23 mouse cellular contexts compared by ENCODE assay signal in the genomic region with DNA sequence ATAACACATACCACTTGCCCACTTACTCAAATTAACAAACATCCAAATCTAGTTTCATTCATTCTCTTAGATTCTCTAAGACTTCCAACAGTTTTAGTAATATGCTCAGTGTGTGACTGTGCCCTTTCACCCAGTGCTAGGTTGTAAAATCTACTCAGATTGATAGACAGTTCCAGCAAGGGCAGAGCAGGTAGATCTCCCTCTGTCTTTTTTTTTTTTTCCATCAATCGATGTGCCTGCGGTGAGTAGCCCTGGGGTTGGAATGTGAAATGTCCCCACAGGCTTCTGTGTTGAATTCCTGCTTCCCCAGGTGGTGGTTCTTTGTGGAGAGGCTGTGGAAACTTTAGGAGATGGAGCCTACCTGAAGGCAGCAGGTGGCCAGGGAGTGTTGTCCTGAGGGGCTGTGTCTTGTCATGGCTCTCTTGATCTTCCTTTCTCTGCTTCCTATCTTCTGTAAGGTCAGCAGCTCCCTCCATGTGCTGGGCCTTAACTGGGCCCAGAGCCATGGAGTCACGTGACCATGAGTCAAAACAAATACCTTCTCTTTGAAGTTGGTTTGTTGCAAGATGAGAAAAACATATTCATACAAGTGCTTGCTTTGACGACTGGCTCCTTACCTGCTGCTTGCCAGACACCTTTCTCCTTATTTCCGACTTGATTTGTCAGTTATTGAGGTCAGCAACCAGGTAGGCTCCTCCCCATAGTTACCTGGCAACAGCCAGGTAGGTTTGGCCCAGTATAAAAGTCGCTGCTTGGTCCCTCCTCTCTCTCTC.
DNase-seq lines count a peak whose midpoint lies in the region; ATAC-seq and TF ChIP-seq lines count a peak whose summit lies in the region.
"Had no signal": no experiment of that assay in that cellular context is flagged by ENCODE, and none has a peak within 500 bp of the region (broad histone marks: within the 10 kb centered on the region; RNA-seq: fewer than 3 reads in every experiment).

No protein-coding gene starts in this region.

- no peak for TF ChIP-seq CTCF in intestine, postnatal 0 days (IDR thresholded peaks at IDR 0.05; ENCODE audit: low read depth)

- no peaks in the 10 kb centered on the region for H3K4me1 ChIP-seq in intestine, embryonic 16.5 days (ENCODE audit: control insufficient read depth, insufficient read depth, low read length)
- H3K4me1 ChIP-seq in intestine, postnatal 0 days (replicated peaks; ENCODE audit: control insufficient read depth, insufficient read depth, low read length), result 0 out of 2 replicates have a peak, but pooled peaks cover 2% of the 10 kb centered on the region
- H3K4me1 ChIP-seq in hindbrain, embryonic 12.5 days, result no peaks in the 10 kb centered on the region
- H3K4me1 ChIP-seq: intestine, embryonic 15.5 days; megakaryocyte, embryonic 14.5 days; midbrain, embryonic 13.5 days; neural tube, embryonic 13.5 days; stomach, embryonic 15.5 days had no signal

- no peaks in the 10 kb centered on the region for H3K36me3 ChIP-seq in intestine, embryonic 16.5 days (ENCODE audit: control insufficient read depth, insufficient read depth, low read length)
- H3K36me3 ChIP-seq in intestine, postnatal 0 days (ENCODE audit: control insufficient read depth, insufficient read depth), result no peaks in the 10 kb centered on the region
- no peaks in the 10 kb centered on the region for H3K36me3 ChIP-seq in hindbrain, embryonic 12.5 days
- H3K36me3 ChIP-seq: intestine, embryonic 15.5 days; midbrain, embryonic 13.5 days; neural tube, embryonic 13.5 days; stomach, embryonic 15.5 days had no signal

- no peaks in the 10 kb centered on the region for H3K9me3 ChIP-seq in intestine, embryonic 16.5 days (ENCODE audit: control insufficient read depth, low read length)
- H3K9me3 ChIP-seq in intestine, postnatal 0 days (ENCODE audit: control insufficient read depth), result no peaks in the 10 kb centered on the region
- H3K9me3 ChIP-seq in hindbrain, embryonic 12.5 days (replicated peaks), result no peaks in the 10 kb centered on the region
- H3K9me3 ChIP-seq: intestine, embryonic 15.5 days; megakaryocyte, embryonic 14.5 days; midbrain, embryonic 13.5 days; neural tube, embryonic 13.5 days; stomach, embryonic 15.5 days had no signal

- peak; percentile 74 for ATAC-seq in intestine, embryonic 16.5 days
- ATAC-seq in intestine, postnatal 0 days, result no peak; the same call in 1 of the 2 replicates
- ATAC-seq in hindbrain, embryonic 12.5 days (ENCODE audit: low FRiP score), result no peak
- ATAC-seq: forebrain, embryonic 14.5 days; hindbrain, embryonic 16.5 days; intestine, embryonic 15.5 days; midbrain, embryonic 13.5 days had no signal

- no peak overlapping the region for H3K9ac ChIP-seq in intestine, embryonic 16.5 days (ENCODE audit: low read depth, low read length)
- no peak overlapping the region for H3K9ac ChIP-seq in intestine, postnatal 0 days (ENCODE audit: low read depth, low read length)
- no peak overlapping the region for H3K9ac ChIP-seq in hindbrain, embryonic 12.5 days
- H3K9ac ChIP-seq: intestine, embryonic 15.5 days; midbrain, embryonic 13.5 days; neural tube, embryonic 13.5 days; stomach, embryonic 15.5 days had no signal

- H3K27ac ChIP-seq in intestine, embryonic 16.5 days (ENCODE audit: low read length), result no peak overlapping the region
- H3K27ac ChIP-seq in intestine, postnatal 0 days (ENCODE audit: low read depth, low read length), result no peak overlapping the region
- no peak overlapping the region for H3K27ac ChIP-seq in hindbrain, embryonic 12.5 days
- H3K27ac ChIP-seq: intestine, embryonic 15.5 days; midbrain, embryonic 13.5 days; neural tube, embryonic 13.5 days; stomach, embryonic 15.5 days had no signal

- DNase-seq in 3T3-L1 (ENCODE audit: low read depth, low spot score) (peak; percentile 59), adipocyte (ENCODE audit: low spot score) (peak; percentile 16)
- DNase-seq in lung, postnatal 10 days, result peak; percentile 5
- no peak for DNase-seq in gastrocnemius, adult 18-20 months (ENCODE audit: low spot score)
- DNase-seq in heart, adult 9 months (ENCODE audit: low spot score in 2 of 2), result no peak
- DNase-seq: adrenal gland, adult 8-10 months; cerebellum, adult 2 months; cerebellum, postnatal 36 days; gastrocnemius, postnatal 10 days; kidney, postnatal 4 days; layer of hippocampus, adult 9-11 months; right cerebral cortex, adult 18-20 months had no signal

- no peak overlapping the region for H3K4me2 ChIP-seq in intestine, embryonic 16.5 days (ENCODE audit: low read depth, low read length)
- no peak overlapping the region for H3K4me2 ChIP-seq in intestine, postnatal 0 days (replicated peaks; ENCODE audit: low read depth)
- no peak overlapping the region for H3K4me2 ChIP-seq in hindbrain, embryonic 12.5 days (replicated peaks)
- H3K4me2 ChIP-seq: heart, embryonic 11.5 days; intestine, embryonic 15.5 days; midbrain, embryonic 13.5 days; neural tube, embryonic 13.5 days; stomach, embryonic 15.5 days had no signal

- WGBS in intestine, embryonic 16.5 days, result 62% methylated on average over 6 of the region's 6 CpGs
- 41% methylated on average over 6 of the region's 6 CpGs for WGBS in intestine, postnatal 0 days
- WGBS in hindbrain, embryonic 12.5 days, result 67% methylated on average over 6 of the region's 6 CpGs

- no peak overlapping the region for H3K4me3 ChIP-seq in intestine, embryonic 16.5 days (ENCODE audit: low read length)
- H3K4me3 ChIP-seq in intestine, postnatal 0 days (ENCODE audit: low read depth, low read length), result no peak overlapping the region
- no peak overlapping the region for H3K4me3 ChIP-seq in hindbrain, embryonic 12.5 days
- H3K4me3 ChIP-seq: intestine, embryonic 15.5 days; megakaryocyte, embryonic 14.5 days; midbrain, embryonic 13.5 days; neural tube, embryonic 13.5 days; stomach, embryonic 15.5 days had no signal

- no peaks in the 10 kb centered on the region for H3K27me3 ChIP-seq in intestine, embryonic 16.5 days (replicated peaks; ENCODE audit: control insufficient read depth, insufficient read depth, low read length)
- no peaks in the 10 kb centered on the region for H3K27me3 ChIP-seq in intestine, postnatal 0 days (replicated peaks; ENCODE audit: control insufficient read depth, insufficient read depth, low read length)
- H3K27me3 ChIP-seq in hindbrain, embryonic 12.5 days, result no peaks in the 10 kb centered on the region
- H3K27me3 ChIP-seq: intestine, embryonic 15.5 days; megakaryocyte, embryonic 14.5 days; midbrain, embryonic 13.5 days; neural tube, embryonic 13.5 days; stomach, embryonic 15.5 days had no signal

Comparison
In these comparisons a context has a peak if more than half of its experiments do, and no peak if none do; other contexts are left out.
1. DNase-seq: peak in 3T3-L1 (single experiment), adipocyte (single experiment) and lung, postnatal 10 days (single experiment); none in gastrocnemius, adult 18-20 months (single experiment) and heart, adult 9 months (0 of 2).